Mouse (Mus musculus): ENCODE measurements at regions not wholly inside any gene's neighbourhood (a gene's known extent, or its start where the extent isn't known, plus 50 kb on each side); places are given as distances from the start of the nearest gene placed in this dataset.

GRCm38 (mm10) chr13:80946034-80946433 is 62.9 kb downstream of the Arrdc3 start:
- Histone ChIP-seq H3K4me1 (replicated peaks) (peaks cover 2% of the 10 kb centered on the region; the same call in 1 of the 2 replicates), H3K9ac (no peak overlapping the region), H3K4me2 (no peak overlapping the region), H3K36me3 (no peaks in the 10 kb centered on the region), H3K27me3 (replicated peaks) (no peaks in the 10 kb centered on the region), H3K27ac (ENCODE audit: poor library complexity, severe bottlenecking) (no peak overlapping the region), H3K4me3 (no peak overlapping the region), H3K9me3 (replicated peaks) (no peaks in the 10 kb centered on the region)
- ATAC-seq (ENCODE audit: insufficient number of reproducible peaks, low FRiP score) = no peak

GRCm38 (mm10) chr13:80947705-80948104 is 64.5 kb downstream of the Arrdc3 start:
- H3K4me1 ChIP-seq (replicated peaks) = no peaks in the 10 kb centered on the region
- no peak overlapping the region for H3K4me3 ChIP-seq
- no peak overlapping the region for H3K27ac ChIP-seq (ENCODE audit: poor library complexity, severe bottlenecking)
- no peaks in the 10 kb centered on the region for H3K9me3 ChIP-seq (replicated peaks)
- no peak for ATAC-seq (ENCODE audit: insufficient number of reproducible peaks, low FRiP score)
- H3K9ac ChIP-seq = no peak overlapping the region
- WGBS = 72% methylated on average over 6 of the region's 6 CpGs
- H3K36me3 ChIP-seq = no peaks in the 10 kb centered on the region
- no peaks in the 10 kb centered on the region for H3K27me3 ChIP-seq (replicated peaks)
- no peak overlapping the region for H3K4me2 ChIP-seq

- H3K9me3 ChIP-seq (replicated peaks) = no peaks in the 10 kb centered on the region
- no peak overlapping the region for H3K4me2 ChIP-seq
- no peaks in the 10 kb centered on the region for H3K4me1 ChIP-seq (replicated peaks)
- H3K27ac ChIP-seq (ENCODE audit: poor library complexity, severe bottlenecking) = no peak overlapping the region
- no peak for ATAC-seq (ENCODE audit: insufficient number of reproducible peaks, low FRiP score)
- H3K9ac ChIP-seq = no peak overlapping the region
- no peaks in the 10 kb centered on the region for H3K27me3 ChIP-seq (replicated peaks)
- WGBS = 62% methylated on average over 6 of the region's 6 CpGs
- no peaks in the 10 kb centered on the region for H3K36me3 ChIP-seq
- H3K4me3 ChIP-seq = no peak overlapping the region
Measured at GRCm38 (mm10) chr13:80949133-80949697, 66.0 kb downstream of the Arrdc3 start.

- no peak for ATAC-seq (ENCODE audit: insufficient number of reproducible peaks, low FRiP score)
- Histone ChIP-seq H3K9me3 (replicated peaks) (no peaks in the 10 kb centered on the region), H3K4me2 (no peak overlapping the region), H3K36me3 (no peaks in the 10 kb centered on the region), H3K4me1 (replicated peaks) (no peaks in the 10 kb centered on the region), H3K27ac (ENCODE audit: poor library complexity, severe bottlenecking) (no peak overlapping the region), H3K4me3 (no peak overlapping the region), H3K27me3 (replicated peaks) (no peaks in the 10 kb centered on the region), H3K9ac (no peak overlapping the region)
- 68% methylated on average over 2 of the region's 2 CpGs for WGBS
Measured at GRCm38 (mm10) chr13:80950239-80950638, 67.1 kb downstream of the Arrdc3 start.

- H3K9ac ChIP-seq = no peak overlapping the region
- no peak overlapping the region for H3K27ac ChIP-seq (ENCODE audit: poor library complexity, severe bottlenecking)
- no peaks in the 10 kb centered on the region for H3K27me3 ChIP-seq (replicated peaks)
- H3K4me1 ChIP-seq (replicated peaks) = no peaks in the 10 kb centered on the region
- 80% methylated on average over 3 of the region's 3 CpGs for WGBS
- no peak overlapping the region for H3K4me3 ChIP-seq
- H3K36me3 ChIP-seq = no peaks in the 10 kb centered on the region
- ATAC-seq (ENCODE audit: insufficient number of reproducible peaks, low FRiP score) = no peak
- H3K4me2 ChIP-seq = no peak overlapping the region
- H3K9me3 ChIP-seq (replicated peaks) = no peaks in the 10 kb centered on the region
Measured at GRCm38 (mm10) chr13:80950803-80951202, 67.6 kb downstream of the Arrdc3 start.

- no peak overlapping the region for H3K9ac ChIP-seq
- H3K27ac ChIP-seq (ENCODE audit: poor library complexity, severe bottlenecking) = no peak overlapping the region
- no peak overlapping the region for H3K4me2 ChIP-seq
- no peaks in the 10 kb centered on the region for H3K4me1 ChIP-seq (replicated peaks)
- WGBS = 87% methylated on average over 3 of the region's 3 CpGs
- H3K36me3 ChIP-seq = no peaks in the 10 kb centered on the region
- ATAC-seq (ENCODE audit: insufficient number of reproducible peaks, low FRiP score) = no peak
- no peak overlapping the region for H3K4me3 ChIP-seq
- H3K9me3 ChIP-seq (replicated peaks) = no peaks in the 10 kb centered on the region
- H3K27me3 ChIP-seq (replicated peaks) = no peaks in the 10 kb centered on the region
Measured at GRCm38 (mm10) chr13:80951327-80951726, 68.1 kb downstream of the Arrdc3 start.

- WGBS = 85% methylated on average over 4 of the region's 4 CpGs
- no peak overlapping the region for H3K27ac ChIP-seq (ENCODE audit: poor library complexity, severe bottlenecking)
- no peaks in the 10 kb centered on the region for H3K4me1 ChIP-seq (replicated peaks)
- no peaks in the 10 kb centered on the region for H3K9me3 ChIP-seq (replicated peaks)
- H3K9ac ChIP-seq = no peak overlapping the region
- no peak overlapping the region for H3K4me3 ChIP-seq
- no peaks in the 10 kb centered on the region for H3K36me3 ChIP-seq
- no peak for ATAC-seq (ENCODE audit: insufficient number of reproducible peaks, low FRiP score)
- no peak overlapping the region for H3K4me2 ChIP-seq
- H3K27me3 ChIP-seq (replicated peaks) = no peaks in the 10 kb centered on the region
Measured at GRCm38 (mm10) chr13:80952851-80953250, 69.7 kb downstream of the Arrdc3 start.

GRCm38 (mm10) chr13:80954059-80954645 is 71.0 kb downstream of the Arrdc3 start:
- H3K4me2 ChIP-seq = no peak overlapping the region
- H3K9me3 ChIP-seq (replicated peaks) = no peaks in the 10 kb centered on the region
- H3K36me3 ChIP-seq = no peaks in the 10 kb centered on the region
- H3K9ac ChIP-seq = no peak overlapping the region
- H3K27me3 ChIP-seq (replicated peaks) = no peaks in the 10 kb centered on the region
- 53% methylated on average over 6 of the region's 6 CpGs for WGBS
- no peak overlapping the region for H3K27ac ChIP-seq (ENCODE audit: poor library complexity, severe bottlenecking)
- H3K4me1 ChIP-seq (replicated peaks) = no peaks in the 10 kb centered on the region
- no peak for ATAC-seq (ENCODE audit: insufficient number of reproducible peaks, low FRiP score)
- H3K4me3 ChIP-seq = no peak overlapping the region

GRCm38 (mm10) chr13:80956966-80957365 is 73.8 kb downstream of the Arrdc3 start:
- Histone ChIP-seq H3K9me3 (replicated peaks) (no peaks in the 10 kb centered on the region), H3K36me3 (no peaks in the 10 kb centered on the region), H3K4me2 (no peak overlapping the region), H3K27ac (ENCODE audit: poor library complexity, severe bottlenecking) (no peak overlapping the region), H3K4me3 (no peak overlapping the region), H3K9ac (no peak overlapping the region), H3K4me1 (replicated peaks) (no peaks in the 10 kb centered on the region), H3K27me3 (replicated peaks) (no peaks in the 10 kb centered on the region)
- ATAC-seq (ENCODE audit: insufficient number of reproducible peaks, low FRiP score) = no peak
- WGBS = 72% methylated on average over 1 of the region's 1 CpGs

GRCm38 (mm10) chr13:80957419-80958139 is 74.4 kb downstream of the Arrdc3 start:
- no peak overlapping the region for H3K9ac ChIP-seq
- H3K27ac ChIP-seq (ENCODE audit: poor library complexity, severe bottlenecking) = no peak overlapping the region
- no peaks in the 10 kb centered on the region for H3K4me1 ChIP-seq (replicated peaks)
- no peak for ATAC-seq (ENCODE audit: insufficient number of reproducible peaks, low FRiP score)
- no peaks in the 10 kb centered on the region for H3K27me3 ChIP-seq (replicated peaks)
- H3K9me3 ChIP-seq (replicated peaks) = no peaks in the 10 kb centered on the region
- no peak overlapping the region for H3K4me3 ChIP-seq
- H3K4me2 ChIP-seq = no peak overlapping the region
- WGBS = 87% methylated on average over 6 of the region's 6 CpGs
- no peaks in the 10 kb centered on the region for H3K36me3 ChIP-seq

GRCm38 (mm10) chr13:80959763-80960162 is 76.6 kb downstream of the Arrdc3 start:
- no peak overlapping the region for H3K4me2 ChIP-seq
- H3K27me3 ChIP-seq (replicated peaks) = no peaks in the 10 kb centered on the region
- no peak for ATAC-seq (ENCODE audit: insufficient number of reproducible peaks, low FRiP score)
- WGBS = 68% methylated on average over 1 of the region's 1 CpGs
- no peak overlapping the region for H3K4me3 ChIP-seq
- H3K27ac ChIP-seq (ENCODE audit: poor library complexity, severe bottlenecking) = no peak overlapping the region
- no peaks in the 10 kb centered on the region for H3K36me3 ChIP-seq
- no peak overlapping the region for H3K9ac ChIP-seq
- H3K4me1 ChIP-seq (replicated peaks) = peaks cover 9% of the 10 kb centered on the region
- peaks cover 7% of the 10 kb centered on the region for H3K9me3 ChIP-seq (replicated peaks)
